Mouse (Mus musculus): ENCODE measurements at regions not wholly inside any gene's neighbourhood (a gene's known extent, or its start where the extent isn't known, plus 50 kb on each side); places are given as distances from the start of the nearest gene placed in this dataset.

DNA sequence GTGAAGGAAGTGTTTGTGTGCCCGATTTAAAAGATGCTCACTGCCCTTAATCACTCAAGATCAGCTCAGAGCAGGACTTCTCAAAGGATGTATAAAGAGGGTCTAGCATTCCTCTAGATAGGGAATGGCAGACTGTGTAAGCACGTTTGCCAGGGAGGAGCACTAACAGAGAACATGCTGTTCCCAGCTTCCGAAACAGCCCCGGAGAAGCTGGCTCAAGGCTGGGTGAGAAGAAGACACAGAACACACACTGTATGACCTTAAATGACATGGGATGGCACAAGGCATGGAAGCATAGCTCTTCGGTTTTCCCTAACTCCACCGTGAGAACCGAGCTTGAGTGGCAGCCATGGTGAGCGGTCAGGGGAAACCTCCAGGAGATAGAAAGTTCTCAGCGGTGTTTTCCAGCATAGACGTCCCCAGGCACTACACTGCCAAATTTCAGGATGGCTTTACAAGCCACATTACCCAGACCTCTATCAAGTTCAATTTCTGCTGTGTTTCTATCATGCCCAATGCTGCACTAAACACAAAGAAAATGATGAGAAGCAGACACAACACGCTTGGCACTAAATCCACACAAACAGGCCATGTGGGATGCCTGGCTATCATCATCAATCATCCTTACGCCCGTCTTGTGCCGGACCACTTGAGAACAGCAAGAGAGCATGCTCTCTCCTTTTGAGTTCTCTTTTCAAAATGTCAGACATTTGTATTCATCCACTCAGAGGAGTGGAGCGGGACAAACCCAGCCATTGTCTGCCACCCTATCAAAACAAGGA is 172.0 kb upstream of the Six2 start:
- TF ChIP-seq EP300 (IDR thresholded peaks at IDR 0.05; ENCODE audit: insufficient read depth, low read depth, low read length) (no peak), CTCF (IDR thresholded peaks at IDR 0.05; ENCODE audit: low read depth, low read length) (no peak)
